Mouse (Mus musculus): ENCODE measurements around the gene Sorbs1. TPM values are rescaled to one million over a fixed set of nuclear protein-coding genes. Genes with fewer than 3 reads are reported as not detected.
A peak's percentile ranks its signal among the peaks of the same experiment; 100 is the strongest.

The Sorbs1 gene
- polyA plus RNA-seq, 1 experiment from 2014 or later = 24.5 TPM

DNA sequence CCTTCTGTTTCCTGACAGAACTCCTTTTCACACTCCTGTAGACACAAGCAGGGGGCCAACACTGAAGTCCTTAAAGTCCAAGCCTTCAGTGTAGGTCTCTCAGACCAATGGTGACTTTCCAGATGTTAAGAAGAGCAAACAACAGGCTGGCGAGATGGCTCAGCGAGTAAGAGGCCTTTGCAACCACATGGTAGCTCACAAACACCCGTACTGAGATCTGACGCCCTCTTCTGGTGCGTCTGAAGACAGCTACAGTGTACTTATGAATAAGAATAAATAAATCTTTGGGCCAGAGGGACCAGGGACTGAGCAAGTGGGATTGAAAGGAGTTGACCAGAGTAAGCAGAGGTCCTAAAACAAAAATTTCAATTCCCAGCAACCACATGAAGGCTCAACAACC is 129.6 kb downstream of the Sorbs1 start:
- H3K9me3 ChIP-seq (replicated peaks) = no peaks in the 10 kb centered on the region
- WGBS = 44% methylated on average over 5 of the region's 5 CpGs
- no peaks in the 10 kb centered on the region for H3K27me3 ChIP-seq (ENCODE audit: low read depth, poor library complexity, severe bottlenecking)
- H3K36me3 ChIP-seq = no peaks in the 10 kb centered on the region
- no peak overlapping the region for H3K4me3 ChIP-seq
- H3K27ac ChIP-seq = no peak overlapping the region
- H3K4me1 ChIP-seq = no peaks in the 10 kb centered on the region
- no peak for DNase-seq (ENCODE audit: low spot score)

DNA sequence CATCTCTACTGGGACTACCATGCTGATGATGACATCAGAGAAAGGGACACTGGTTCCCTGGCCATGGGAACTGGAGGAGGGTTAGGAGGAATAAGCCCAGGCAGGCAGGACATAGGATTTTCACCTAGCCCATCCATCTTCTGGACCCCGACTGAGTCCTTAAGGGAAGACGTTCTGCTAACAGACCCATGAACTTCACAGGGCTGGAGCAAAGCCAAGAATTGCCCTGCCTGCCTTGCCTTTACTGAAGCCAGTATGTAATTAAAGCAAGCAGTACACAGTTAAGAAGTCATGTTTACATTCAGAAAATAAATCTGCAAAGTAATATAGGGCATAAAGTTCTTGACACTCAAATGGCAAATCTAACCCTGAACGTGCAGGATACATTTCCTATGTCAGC is 132.9 kb downstream of the Sorbs1 start:
- Histone ChIP-seq H3K27me3 (ENCODE audit: low read depth, poor library complexity, severe bottlenecking) (no peaks in the 10 kb centered on the region), H3K4me3 (no peak overlapping the region), H3K27ac (no peak overlapping the region), H3K4me1 (peaks cover 6% of the 10 kb centered on the region), H3K36me3 (no peaks in the 10 kb centered on the region), H3K9me3 (replicated peaks) (no peaks in the 10 kb centered on the region)
- DNase-seq (ENCODE audit: low spot score) = no peak
- 72% methylated on average over 3 of the region's 3 CpGs for WGBS

DNA sequence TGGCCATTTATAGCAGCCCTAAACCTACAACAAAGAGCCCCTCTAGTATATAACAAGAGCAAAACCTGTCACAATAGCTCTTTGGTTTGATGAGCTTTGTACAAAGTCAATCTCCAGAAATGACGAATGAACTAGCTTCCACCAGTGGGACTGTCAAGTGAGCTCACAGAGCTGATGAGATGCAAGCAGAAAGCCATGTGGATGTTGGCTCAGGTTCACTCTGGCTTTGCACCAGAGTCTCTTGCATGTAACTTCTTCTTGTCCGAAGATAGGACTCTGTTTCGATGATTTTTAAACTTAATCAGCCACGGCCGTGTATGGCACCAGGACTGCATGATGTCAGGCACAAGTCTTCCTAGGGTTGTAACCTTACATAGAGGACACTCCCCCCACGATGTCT is 133.6 kb downstream of the Sorbs1 start:
- H3K27ac ChIP-seq = no peak overlapping the region
- DNase-seq (ENCODE audit: low spot score) = no peak
- peaks cover 6% of the 10 kb centered on the region for H3K4me1 ChIP-seq
- no peaks in the 10 kb centered on the region for H3K27me3 ChIP-seq (ENCODE audit: low read depth, poor library complexity, severe bottlenecking)
- 86% methylated on average over 6 of the region's 6 CpGs for WGBS
- H3K9me3 ChIP-seq (replicated peaks) = no peaks in the 10 kb centered on the region
- no peaks in the 10 kb centered on the region for H3K36me3 ChIP-seq
- H3K4me3 ChIP-seq = no peak overlapping the region

DNA sequence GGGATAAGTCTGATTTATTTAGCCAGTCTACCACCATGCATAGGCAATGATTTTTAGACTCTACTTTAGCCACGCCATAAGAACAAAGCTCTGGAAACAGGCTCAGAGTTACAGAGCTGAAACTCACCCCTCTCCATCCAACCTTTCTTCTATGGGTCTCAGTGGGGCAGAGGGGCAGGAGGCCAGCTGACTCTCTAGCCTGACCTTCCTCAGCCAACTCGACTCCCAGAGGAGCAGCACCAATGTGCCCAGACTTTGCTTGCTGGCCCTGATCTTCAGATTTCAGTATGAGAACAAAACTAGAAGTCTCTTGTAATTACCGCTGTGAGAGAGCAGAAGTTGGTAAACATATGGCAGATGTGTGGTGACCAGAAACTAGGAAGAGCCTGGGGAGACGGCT is 134.5 kb downstream of the Sorbs1 start:
- no peaks in the 10 kb centered on the region for H3K9me3 ChIP-seq (replicated peaks)
- 89% methylated on average over 4 of the region's 4 CpGs for WGBS

DNA sequence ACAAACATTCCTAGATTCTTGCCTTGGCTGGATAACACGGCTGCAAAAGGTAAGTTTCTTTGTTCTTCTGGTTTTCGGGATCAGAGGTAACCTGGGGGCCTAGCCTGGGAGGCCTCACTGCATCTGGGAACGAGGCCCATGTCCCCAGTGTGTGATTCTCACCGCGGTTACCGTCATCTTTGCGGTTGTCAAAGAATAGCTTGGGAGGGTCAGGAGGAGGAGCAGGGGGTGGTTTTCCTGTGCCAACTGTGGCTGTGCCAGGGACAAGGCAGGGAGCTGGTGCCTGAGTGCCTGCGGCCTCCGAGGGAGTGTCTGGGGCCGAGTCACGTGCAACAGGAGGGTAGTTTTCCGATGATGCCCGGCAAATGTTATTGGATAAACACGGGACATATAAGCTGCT is 135.9 kb downstream of the Sorbs1 start:
- Histone ChIP-seq H3K4me1 (peaks cover 6% of the 10 kb centered on the region), H3K27ac (no peak overlapping the region), H3K9me3 (replicated peaks) (no peaks in the 10 kb centered on the region), H3K4me3 (no peak overlapping the region), H3K27me3 (ENCODE audit: low read depth, poor library complexity, severe bottlenecking) (no peaks in the 10 kb centered on the region), H3K36me3 (no peaks in the 10 kb centered on the region)
- WGBS = 90% methylated on average over 14 of the region's 14 CpGs
- DNase-seq (ENCODE audit: low spot score) = no peak

More for the DNA sequence above, 134.5 kb downstream of the Sorbs1 start:
- H3K27me3 ChIP-seq (ENCODE audit: low read depth, poor library complexity, severe bottlenecking) = no peaks in the 10 kb centered on the region
- DNase-seq (ENCODE audit: low spot score) = no peak
- no peaks in the 10 kb centered on the region for H3K36me3 ChIP-seq
- H3K4me3 ChIP-seq = no peak overlapping the region
- H3K4me1 ChIP-seq = peaks cover 6% of the 10 kb centered on the region
- H3K27ac ChIP-seq = no peak overlapping the region

DNA sequence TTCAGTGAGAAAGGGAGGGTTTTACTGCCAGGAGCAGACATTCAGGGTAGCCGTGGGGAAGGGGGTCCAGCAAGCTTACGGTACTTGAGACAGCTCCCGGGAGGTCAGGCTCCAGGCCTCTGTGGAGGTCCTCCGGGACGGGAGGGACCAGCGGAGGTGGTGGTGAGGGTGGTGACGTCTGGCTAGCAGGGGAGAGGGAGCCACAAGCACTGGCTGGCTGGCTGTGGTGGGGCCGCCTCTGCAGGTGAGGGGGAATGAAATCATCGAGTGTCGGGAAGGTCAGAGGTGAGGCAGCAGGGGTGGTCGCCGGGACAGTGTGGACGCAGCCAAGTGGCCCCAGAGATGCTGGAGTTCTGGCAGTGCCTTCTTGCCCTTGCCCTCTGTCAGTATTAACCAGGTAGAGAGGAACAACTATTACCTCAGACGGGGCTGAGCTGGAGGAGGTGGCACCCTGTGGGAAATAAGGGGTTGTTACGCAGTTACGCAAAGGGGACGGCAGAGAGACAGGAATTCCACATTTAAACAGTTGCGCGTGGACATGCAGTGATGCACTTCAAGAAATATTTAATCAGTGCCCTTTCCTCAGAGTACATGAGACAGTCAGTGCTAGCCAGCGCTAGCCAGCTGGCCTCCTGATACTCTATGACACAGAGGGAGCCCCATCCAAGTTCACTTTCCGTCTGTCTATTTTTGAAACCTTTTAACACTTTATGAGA is 136.9 kb downstream of the Sorbs1 start:
- no peak overlapping the region for H3K27ac ChIP-seq
- no peak for DNase-seq (ENCODE audit: low spot score)
- no peaks in the 10 kb centered on the region for H3K36me3 ChIP-seq
- H3K27me3 ChIP-seq (ENCODE audit: low read depth, poor library complexity, severe bottlenecking) = no peaks in the 10 kb centered on the region
- H3K4me3 ChIP-seq = no peak overlapping the region
- H3K9me3 ChIP-seq (replicated peaks) = no peaks in the 10 kb centered on the region
- WGBS = 75% methylated on average over 21 of the region's 21 CpGs
- peaks cover 6% of the 10 kb centered on the region for H3K4me1 ChIP-seq

DNA sequence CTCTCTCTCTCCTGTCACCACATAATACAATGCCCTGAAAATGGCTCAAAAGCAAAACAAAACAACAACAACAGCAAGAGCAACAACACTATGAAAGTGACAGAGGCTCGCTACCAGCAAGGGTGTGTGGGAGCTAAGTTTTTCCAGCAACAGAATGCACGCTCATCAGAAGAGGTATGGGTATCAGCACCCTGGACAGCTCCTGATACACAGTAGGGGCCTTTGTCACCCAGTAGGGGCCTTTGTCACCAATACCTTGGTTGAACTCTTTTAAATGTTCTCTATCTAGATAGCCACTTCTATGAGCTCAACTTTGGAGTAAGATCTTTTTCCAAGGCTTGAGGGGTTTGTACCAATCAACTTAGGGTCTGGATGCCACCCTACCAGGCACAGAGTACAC is 138.9 kb downstream of the Sorbs1 start:
- Histone ChIP-seq H3K4me3 (no peak overlapping the region), H3K4me1 (peaks cover 6% of the 10 kb centered on the region), H3K9me3 (replicated peaks) (no peaks in the 10 kb centered on the region), H3K27me3 (ENCODE audit: low read depth, poor library complexity, severe bottlenecking) (no peaks in the 10 kb centered on the region), H3K36me3 (no peaks in the 10 kb centered on the region), H3K27ac (no peak overlapping the region)
- WGBS = 87% methylated on average over 2 of the region's 2 CpGs
- DNase-seq (ENCODE audit: low spot score) = no peak

DNA sequence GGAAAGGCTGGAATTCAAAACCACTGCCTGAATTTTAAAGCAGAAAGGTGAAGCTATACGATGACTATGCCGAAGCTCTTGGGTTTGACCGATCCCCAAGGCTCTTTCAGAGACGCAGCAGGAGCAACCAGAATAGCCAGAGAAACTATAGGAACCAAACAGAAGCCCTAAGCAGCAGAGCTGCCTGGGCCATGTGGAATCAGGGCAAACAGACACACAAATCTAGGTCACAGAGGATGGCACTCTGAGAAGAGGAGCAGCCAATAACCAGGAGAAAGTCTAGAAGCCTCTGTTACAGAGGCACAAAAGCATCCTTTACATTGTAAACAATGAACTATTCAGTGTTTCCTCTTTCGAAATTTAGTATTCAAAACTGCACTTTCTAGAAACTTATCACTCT is 140.9 kb downstream of the Sorbs1 start:
- Histone ChIP-seq H3K4me3 (no peak overlapping the region), H3K4me1 (peaks cover 6% of the 10 kb centered on the region), H3K9me3 (replicated peaks) (no peaks in the 10 kb centered on the region), H3K27ac (no peak overlapping the region), H3K36me3 (no peaks in the 10 kb centered on the region), H3K27me3 (ENCODE audit: low read depth, poor library complexity, severe bottlenecking) (no peaks in the 10 kb centered on the region)
- 95% methylated on average over 5 of the region's 5 CpGs for WGBS
- no peak for DNase-seq (ENCODE audit: low spot score)

DNA sequence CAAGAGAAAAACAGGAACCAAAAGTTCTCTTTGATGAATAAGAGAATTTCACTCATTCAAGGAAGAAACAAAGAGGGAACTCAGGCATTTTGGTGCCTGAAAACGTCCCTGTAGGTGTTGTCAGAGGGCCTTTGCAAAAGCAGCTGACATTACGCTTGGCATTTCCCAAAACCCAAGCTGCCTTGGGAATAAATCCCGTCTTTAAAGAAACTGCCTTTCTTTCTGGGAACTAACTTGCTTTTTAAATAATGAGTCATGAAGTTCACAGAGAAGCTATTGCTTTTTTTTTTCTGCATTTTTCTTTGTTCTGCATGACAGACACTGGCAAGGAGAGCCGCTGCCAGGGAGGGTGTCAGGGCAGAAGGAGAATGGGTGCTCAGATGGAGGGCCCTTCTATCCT is 141.7 kb downstream of the Sorbs1 start:
- H3K4me1 ChIP-seq = peaks cover 6% of the 10 kb centered on the region
- no peak overlapping the region for H3K27ac ChIP-seq
- no peaks in the 10 kb centered on the region for H3K9me3 ChIP-seq (replicated peaks)
- H3K36me3 ChIP-seq = no peaks in the 10 kb centered on the region
- no peaks in the 10 kb centered on the region for H3K27me3 ChIP-seq (ENCODE audit: low read depth, poor library complexity, severe bottlenecking)
- no peak overlapping the region for H3K4me3 ChIP-seq
- WGBS = 85% methylated on average over 4 of the region's 4 CpGs
- DNase-seq (ENCODE audit: low spot score) = no peak

DNA sequence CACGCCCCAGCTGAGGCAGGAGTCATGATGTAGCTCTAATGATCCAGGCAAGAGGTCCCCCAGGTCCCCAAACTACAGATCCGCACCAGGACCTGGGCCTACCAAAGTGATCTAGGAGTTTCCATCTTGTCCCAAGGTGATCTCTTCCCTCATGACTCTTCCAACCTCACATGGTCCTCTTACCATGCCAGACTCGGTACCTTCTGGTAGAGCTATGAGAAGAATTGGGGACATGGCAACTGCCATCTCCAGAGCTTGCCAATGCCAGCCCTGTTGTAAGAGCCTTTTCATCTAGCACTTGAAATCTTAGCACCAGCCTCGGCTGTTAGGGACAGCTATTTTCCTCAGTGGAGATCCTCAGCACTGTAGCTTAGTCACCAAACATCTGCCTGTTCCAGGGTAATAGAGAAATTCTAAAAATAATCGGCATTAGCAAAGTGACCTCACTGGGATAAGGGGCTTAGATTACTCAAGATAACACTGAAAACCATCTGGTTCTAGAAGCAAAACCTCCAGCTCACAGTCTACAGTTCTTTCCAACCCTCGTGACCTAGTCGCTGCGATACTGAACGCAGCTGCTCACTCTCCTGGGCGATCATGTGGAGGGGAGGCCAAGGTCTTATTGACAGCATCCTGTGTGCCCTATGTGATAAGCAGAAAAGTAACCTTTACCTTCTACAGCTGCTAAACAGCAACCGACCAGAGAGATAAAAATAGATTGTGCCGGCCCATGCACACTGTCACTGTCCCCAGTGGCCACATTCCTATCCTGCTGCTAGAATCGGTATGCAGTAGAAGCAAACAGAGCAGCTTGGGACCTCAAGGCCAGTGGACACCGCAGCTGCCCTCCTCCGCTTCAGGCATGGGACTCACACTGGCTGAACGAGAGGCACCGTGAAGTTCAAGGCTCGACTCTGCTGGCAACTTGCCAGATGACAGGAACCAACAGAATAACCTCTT is 143.4 kb downstream of the Sorbs1 start:
- Histone ChIP-seq H3K9me3 (replicated peaks) (no peaks in the 10 kb centered on the region), H3K27me3 (ENCODE audit: low read depth, poor library complexity, severe bottlenecking) (no peaks in the 10 kb centered on the region), H3K27ac (no peak overlapping the region), H3K36me3 (no peaks in the 10 kb centered on the region), H3K4me3 (no peak overlapping the region), H3K4me1 (peaks cover 9% of the 10 kb centered on the region)
- DNase-seq (ENCODE audit: low spot score) = no peak
- WGBS = 87% methylated on average over 18 of the region's 18 CpGs

DNA sequence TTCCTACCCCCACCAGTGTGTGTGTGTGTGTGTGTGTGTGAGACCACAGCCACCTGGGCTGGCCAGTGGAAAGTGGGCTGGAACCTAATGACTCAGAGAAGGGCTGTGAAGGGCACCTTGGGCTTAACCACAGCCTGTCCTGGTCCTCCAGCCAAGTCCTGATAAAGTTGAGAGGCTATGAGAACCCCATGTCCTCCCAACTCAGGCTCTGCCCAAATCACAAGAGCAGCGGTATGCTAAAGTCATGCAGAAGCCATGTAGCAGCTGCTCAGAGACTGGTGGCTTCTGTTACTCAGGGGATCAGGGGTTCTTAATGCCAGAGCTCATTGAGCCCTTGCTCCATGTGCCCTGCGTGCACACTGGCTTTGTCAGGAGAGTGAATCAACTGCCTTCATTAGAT is 145.1 kb downstream of the Sorbs1 start:
- Histone ChIP-seq H3K27me3 (ENCODE audit: low read depth, poor library complexity, severe bottlenecking) (no peaks in the 10 kb centered on the region), H3K4me3 (no peak overlapping the region), H3K9me3 (replicated peaks) (no peaks in the 10 kb centered on the region), H3K36me3 (peaks cover 15% of the 10 kb centered on the region), H3K4me1 (peaks cover 9% of the 10 kb centered on the region), H3K27ac (no peak overlapping the region)
- no peak for DNase-seq (ENCODE audit: low spot score)
- WGBS = 90% methylated on average over 2 of the region's 2 CpGs

DNA sequence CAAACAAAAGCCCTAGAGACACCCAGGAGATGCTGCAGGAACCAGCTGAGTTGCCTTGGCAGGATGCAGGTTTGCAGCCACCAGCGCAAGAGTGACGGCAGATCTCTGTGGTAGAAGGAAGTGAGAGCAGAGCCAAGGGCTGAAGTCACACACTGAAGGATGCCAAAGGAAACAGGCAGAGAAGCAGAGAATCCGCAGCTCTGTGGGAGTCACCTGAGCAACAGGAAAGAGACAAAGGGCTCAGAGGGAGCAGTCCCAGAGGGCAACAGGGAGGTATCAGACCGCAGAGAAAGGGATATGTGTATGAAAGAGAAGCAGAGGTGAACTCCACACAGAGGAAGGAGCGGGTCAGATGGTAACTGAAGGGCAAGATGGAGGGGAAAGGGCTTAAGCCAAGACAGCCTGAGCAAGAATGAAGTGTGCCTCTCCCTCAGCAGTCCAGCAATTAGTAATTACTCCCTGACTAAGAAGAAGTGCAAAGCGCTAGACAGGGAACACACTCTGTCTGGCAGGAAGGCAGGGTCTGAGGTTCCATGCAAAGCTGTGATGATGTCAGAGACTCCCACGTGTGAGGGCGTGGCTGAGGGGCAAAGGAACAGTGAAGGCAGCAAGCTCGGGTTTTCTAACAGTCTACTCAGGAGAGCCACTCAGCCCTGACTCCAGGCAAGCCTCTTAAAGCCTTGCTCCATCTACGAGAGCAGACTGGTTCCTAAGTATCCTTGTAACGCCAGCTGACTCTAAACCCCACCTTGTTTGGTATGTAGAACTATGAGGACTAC is 147.2 kb downstream of the Sorbs1 start:
- H3K27ac ChIP-seq = peak overlapping the region; percentile 56
- H3K4me1 ChIP-seq = peaks cover 9% of the 10 kb centered on the region
- peak; percentile 56 for DNase-seq (ENCODE audit: low spot score)
- no peaks in the 10 kb centered on the region for H3K9me3 ChIP-seq (replicated peaks)
- no peak overlapping the region; the same call in 1 of the 2 replicates for H3K4me3 ChIP-seq
- 46% methylated on average over 11 of the region's 11 CpGs for WGBS
- no peaks in the 10 kb centered on the region for H3K27me3 ChIP-seq (ENCODE audit: low read depth, poor library complexity, severe bottlenecking)
- peaks cover 16% of the 10 kb centered on the region for H3K36me3 ChIP-seq

DNA sequence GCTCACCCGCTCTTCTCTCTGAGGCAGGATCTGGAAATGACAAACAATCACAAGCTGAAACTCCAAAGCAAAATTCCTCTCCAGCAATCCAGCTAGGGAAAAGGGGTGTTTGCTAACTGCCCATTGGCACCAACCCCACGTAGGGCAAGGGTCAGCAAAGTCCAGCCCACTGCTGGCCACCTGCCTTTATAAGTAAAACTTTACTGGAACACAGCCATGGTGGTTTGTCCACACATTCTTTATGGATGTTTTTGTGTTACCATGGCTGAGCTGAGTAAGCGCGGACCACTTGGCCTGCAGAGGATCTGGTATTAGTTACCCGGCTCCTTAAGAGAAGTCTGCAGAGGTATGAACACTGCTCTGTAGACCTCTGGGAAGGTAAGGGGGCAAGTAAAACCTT is 148.4 kb downstream of the Sorbs1 start:
- DNase-seq (ENCODE audit: low spot score) = no peak
- no peak overlapping the region for H3K27ac ChIP-seq
- H3K27me3 ChIP-seq (ENCODE audit: low read depth, poor library complexity, severe bottlenecking) = no peaks in the 10 kb centered on the region
- H3K4me1 ChIP-seq = peaks cover 9% of the 10 kb centered on the region
- H3K36me3 ChIP-seq = peaks cover 16% of the 10 kb centered on the region
- H3K4me3 ChIP-seq = no peak overlapping the region
- no peaks in the 10 kb centered on the region for H3K9me3 ChIP-seq (replicated peaks)
- WGBS = 93% methylated on average over 5 of the region's 5 CpGs

Measured in limb, embryonic 10.5 days (tissue).